Mouse (Mus musculus) adrenal gland, postnatal 36 days (tissue): ENCODE data around the gene Scap. TPM values are rescaled to one million over a fixed set of nuclear protein-coding genes. Genes with fewer than 3 reads are reported as not detected.
"Not testable (repeated sequence)": the region's sequence is repeated elsewhere in the genome, so short reads cannot be mapped to it uniquely, and the experiment has no call there.

Experiments used
- DNase-seq, 2 experiments: peaks; one replicate each; pipeline ENCODE4 v3.0.0; 2021; ENCODE audit warnings: mixed read lengths in 1 of 2
- total RNA-seq, 2 experiments: library from RNA; stranded (reverse); gene quantifications; 2 replicates each; pipeline ENCODE4 v1.2.3; 2021

The Scap gene
- total RNA-seq, 2 experiments from 2014 or later = 85.4 to 106 TPM

- no peak for DNase-seq
Measured at GRCm38 (mm10) chr9:110330341-110330740, 2.7 kb upstream of the Scap start.

GRCm38 (mm10) chr9:110330913-110331312, 2.2 kb upstream of the Scap start:
- not testable (repeated sequence) for DNase-seq

GRCm38 (mm10) chr9:110333896-110334259, 790 bp downstream of the Scap start:
- DNase-seq = no peak

GRCm38 (mm10) chr9:110334849-110335248, 1.8 kb downstream of the Scap start:
- DNase-seq = no peak

GRCm38 (mm10) chr9:110340037-110340750, 7.1 kb downstream of the Scap start:
- no peak for DNase-seq

GRCm38 (mm10) chr9:110342008-110342407, 8.9 kb downstream of the Scap start:
- DNase-seq = no peak

- DNase-seq = no peak
Measured at GRCm38 (mm10) chr9:110343805-110344204, 10.7 kb downstream of the Scap start.

- DNase-seq = no peak
Measured at GRCm38 (mm10) chr9:110345057-110345739, 12.1 kb downstream of the Scap start.

GRCm38 (mm10) chr9:110348899-110349298, 15.8 kb downstream of the Scap start:
- no peak for DNase-seq

- no peak for DNase-seq
Measured at GRCm38 (mm10) chr9:110350188-110350587, 17.1 kb downstream of the Scap start.

- DNase-seq = no peak
Measured at GRCm38 (mm10) chr9:110350612-110351011, 17.5 kb downstream of the Scap start.

GRCm38 (mm10) chr9:110351350-110351749, 18.3 kb downstream of the Scap start:
- no peak for DNase-seq

- DNase-seq = no peak
Measured at GRCm38 (mm10) chr9:110351932-110352632, 19.0 kb downstream of the Scap start.

- DNase-seq = no peak
Measured at GRCm38 (mm10) chr9:110358341-110358740, 25.3 kb downstream of the Scap start.

- no peak for DNase-seq
Measured at GRCm38 (mm10) chr9:110361299-110361698, 28.2 kb downstream of the Scap start.

- DNase-seq = no peak
Measured at GRCm38 (mm10) chr9:110362337-110362736, 29.2 kb downstream of the Scap start.

GRCm38 (mm10) chr9:110366746-110367145, 33.7 kb downstream of the Scap start:
- peak; percentile 79 to 81 for DNase-seq

GRCm38 (mm10) chr9:110369860-110370259, 36.8 kb downstream of the Scap start:
- DNase-seq = no peak

- no peak for DNase-seq
Measured at GRCm38 (mm10) chr9:110373871-110374270, 40.8 kb downstream of the Scap start.

GRCm38 (mm10) chr9:110375668-110376067, 42.6 kb downstream of the Scap start:
- DNase-seq = peak; percentile 55 to 72

- DNase-seq = not testable (repeated sequence)
Measured at GRCm38 (mm10) chr9:110377655-110378054, 44.6 kb downstream of the Scap start.

GRCm38 (mm10) chr9:110379361-110379760, 46.3 kb downstream of the Scap start:
- no peak for DNase-seq

- DNase-seq = peak; percentile 64 to 65
Measured at GRCm38 (mm10) chr9:110380662-110381061, 47.6 kb downstream of the Scap start.
